Mouse (Mus musculus): ENCODE data around the gene Sclt1. TPM values are rescaled to one million over a fixed set of nuclear protein-coding genes. Genes with fewer than 3 reads are reported as not detected.
"Not testable (repeated sequence)": the region's sequence is repeated elsewhere in the genome, so short reads cannot be mapped to it uniquely, and the experiment has no call there.

The Sclt1 gene
- polyA plus RNA-seq, 1 experiment = 2.1 TPM

- H3ac ChIP-seq (ENCODE audit: control insufficient read depth, insufficient read length, low read depth) = no peak overlapping the region
- H3K36me3 ChIP-seq (ENCODE audit: control insufficient read depth, insufficient read depth) = peaks cover 2% of the 10 kb centered on the region
- no peaks in the 10 kb centered on the region for H3K27me3 ChIP-seq (ENCODE audit: control insufficient read depth, insufficient read depth, insufficient read length)
- no peak overlapping the region for H3K4me3 ChIP-seq (ENCODE audit: insufficient read depth, poor library complexity, severe bottlenecking)
- H3K79me2 ChIP-seq (ENCODE audit: control insufficient read depth, insufficient read depth) = no peaks in the 10 kb centered on the region
- no peaks in the 10 kb centered on the region for H3K79me3 ChIP-seq (ENCODE audit: low read depth)
- TF ChIP-seq MAX (IDR thresholded peaks at IDR 0.05) (no peak), MYOD1 (IDR thresholded peaks at IDR 0.05; ENCODE audit: control insufficient read depth, insufficient read length, low read depth) (no peak), CTCF (IDR thresholded peaks at IDR 0.05; ENCODE audit: control insufficient read depth, insufficient read depth, insufficient read length) (no peak), MYOG (IDR thresholded peaks at IDR 0.05; ENCODE audit: control insufficient read depth, extremely low read depth, insufficient read length) (no peak), FOSL1 (IDR thresholded peaks at IDR 0.05; ENCODE audit: insufficient read depth, low read length, poor library complexity, severe bottlenecking) (no peak), USF1 (IDR thresholded peaks at IDR 0.05; ENCODE audit: low read depth) (no peak), CEBPB (IDR thresholded peaks at IDR 0.05; ENCODE audit: low read depth) (no peak)
Measured at GRCm38 (mm10) chr3:41695681-41696080, 46.6 kb downstream of the Sclt1 start.

- no peaks in the 10 kb centered on the region for H3K79me2 ChIP-seq (ENCODE audit: control insufficient read depth, insufficient read depth)
- no peaks in the 10 kb centered on the region for H3K27me3 ChIP-seq (ENCODE audit: control insufficient read depth, insufficient read depth, insufficient read length)
- H3ac ChIP-seq (ENCODE audit: control insufficient read depth, insufficient read length, low read depth) = no peak overlapping the region
- no peaks in the 10 kb centered on the region for H3K79me3 ChIP-seq (ENCODE audit: low read depth)
- TF ChIP-seq MAX (IDR thresholded peaks at IDR 0.05) = no peak
- TF ChIP-seq CTCF (IDR thresholded peaks at IDR 0.05; ENCODE audit: control insufficient read depth, insufficient read depth, insufficient read length) = no peak
- TF ChIP-seq USF1 (IDR thresholded peaks at IDR 0.05; ENCODE audit: low read depth) = no peak
- no peak for TF ChIP-seq CEBPB (IDR thresholded peaks at IDR 0.05; ENCODE audit: low read depth)
- TF ChIP-seq MYOD1 (IDR thresholded peaks at IDR 0.05; ENCODE audit: control insufficient read depth, insufficient read length, low read depth) = no peak
- TF ChIP-seq MYOG (IDR thresholded peaks at IDR 0.05; ENCODE audit: control insufficient read depth, extremely low read depth, insufficient read length) = no peak
- no peak for TF ChIP-seq FOSL1 (IDR thresholded peaks at IDR 0.05; ENCODE audit: insufficient read depth, low read length, poor library complexity, severe bottlenecking)
- peaks cover 2% of the 10 kb centered on the region for H3K36me3 ChIP-seq (ENCODE audit: control insufficient read depth, insufficient read depth)
- H3K4me3 ChIP-seq (ENCODE audit: insufficient read depth, poor library complexity, severe bottlenecking) = no peak overlapping the region
Measured at GRCm38 (mm10) chr3:41692440-41693142, 49.7 kb downstream of the Sclt1 start.

GRCm38 (mm10) chr3:41690114-41690640, 52.1 kb downstream of the Sclt1 start:
- not testable (repeated sequence) for H3K4me3 ChIP-seq (ENCODE audit: insufficient read depth, poor library complexity, severe bottlenecking); H3K79me2 ChIP-seq (ENCODE audit: control insufficient read depth, insufficient read depth)

GRCm38 (mm10) chr3:41686396-41686795, 55.9 kb downstream of the Sclt1 start:
- H3K36me3 ChIP-seq (ENCODE audit: control insufficient read depth, insufficient read depth) = no peaks in the 10 kb centered on the region
- no peaks in the 10 kb centered on the region for H3K79me2 ChIP-seq (ENCODE audit: control insufficient read depth, insufficient read depth)
- TF ChIP-seq CTCF (IDR thresholded peaks at IDR 0.05; ENCODE audit: control insufficient read depth, insufficient read depth, insufficient read length) (no peak), MYOG (IDR thresholded peaks at IDR 0.05; ENCODE audit: control insufficient read depth, extremely low read depth, insufficient read length) (no peak), USF1 (IDR thresholded peaks at IDR 0.05; ENCODE audit: low read depth) (no peak), MYOD1 (IDR thresholded peaks at IDR 0.05; ENCODE audit: control insufficient read depth, insufficient read length, low read depth) (no peak), FOSL1 (IDR thresholded peaks at IDR 0.05; ENCODE audit: insufficient read depth, low read length, poor library complexity, severe bottlenecking) (no peak), MAX (IDR thresholded peaks at IDR 0.05) (no peak), CEBPB (IDR thresholded peaks at IDR 0.05; ENCODE audit: low read depth) (no peak)
- H3K79me3 ChIP-seq (ENCODE audit: low read depth) = no peaks in the 10 kb centered on the region
- H3ac ChIP-seq (ENCODE audit: control insufficient read depth, insufficient read length, low read depth) = no peak overlapping the region
- H3K4me3 ChIP-seq (ENCODE audit: insufficient read depth, poor library complexity, severe bottlenecking) = no peak overlapping the region
- H3K27me3 ChIP-seq (ENCODE audit: control insufficient read depth, insufficient read depth, insufficient read length) = no peaks in the 10 kb centered on the region

More at GRCm38 (mm10) chr3:41690114-41690640, 52.1 kb downstream of the Sclt1 start:
- H3K79me3 ChIP-seq (ENCODE audit: low read depth); H3K36me3 ChIP-seq (ENCODE audit: control insufficient read depth, insufficient read depth); H3ac ChIP-seq (ENCODE audit: control insufficient read depth, insufficient read length, low read depth); H3K27me3 ChIP-seq (ENCODE audit: control insufficient read depth, insufficient read depth, insufficient read length): not testable (repeated sequence)

GRCm38 (mm10) chr3:41682084-41682483, 60.2 kb downstream of the Sclt1 start:
- no peaks in the 10 kb centered on the region for H3K79me3 ChIP-seq (ENCODE audit: low read depth)
- no peak for TF ChIP-seq CEBPB (IDR thresholded peaks at IDR 0.05; ENCODE audit: low read depth)
- TF ChIP-seq MAX (IDR thresholded peaks at IDR 0.05) = no peak
- TF ChIP-seq MYOG (IDR thresholded peaks at IDR 0.05; ENCODE audit: control insufficient read depth, extremely low read depth, insufficient read length) = no peak
- no peak for TF ChIP-seq CTCF (IDR thresholded peaks at IDR 0.05; ENCODE audit: control insufficient read depth, insufficient read depth, insufficient read length)
- TF ChIP-seq FOSL1 (IDR thresholded peaks at IDR 0.05; ENCODE audit: insufficient read depth, low read length, poor library complexity, severe bottlenecking) = no peak
- no peak for TF ChIP-seq MYOD1 (IDR thresholded peaks at IDR 0.05; ENCODE audit: control insufficient read depth, insufficient read length, low read depth)
- TF ChIP-seq USF1 (IDR thresholded peaks at IDR 0.05; ENCODE audit: low read depth) = no peak
- no peak overlapping the region for H3ac ChIP-seq (ENCODE audit: control insufficient read depth, insufficient read length, low read depth)
- H3K36me3 ChIP-seq (ENCODE audit: control insufficient read depth, insufficient read depth) = no peaks in the 10 kb centered on the region
- H3K4me3 ChIP-seq (ENCODE audit: insufficient read depth, poor library complexity, severe bottlenecking) = no peak overlapping the region
- no peaks in the 10 kb centered on the region for H3K79me2 ChIP-seq (ENCODE audit: control insufficient read depth, insufficient read depth)
- no peaks in the 10 kb centered on the region for H3K27me3 ChIP-seq (ENCODE audit: control insufficient read depth, insufficient read depth, insufficient read length)

GRCm38 (mm10) chr3:41676648-41677047, 65.7 kb downstream of the Sclt1 start:
- TF ChIP-seq MAX (IDR thresholded peaks at IDR 0.05) (no peak), FOSL1 (IDR thresholded peaks at IDR 0.05; ENCODE audit: insufficient read depth, low read length, poor library complexity, severe bottlenecking) (no peak), CTCF (IDR thresholded peaks at IDR 0.05; ENCODE audit: control insufficient read depth, insufficient read depth, insufficient read length) (no peak), MYOG (IDR thresholded peaks at IDR 0.05; ENCODE audit: control insufficient read depth, extremely low read depth, insufficient read length) (no peak), USF1 (IDR thresholded peaks at IDR 0.05; ENCODE audit: low read depth) (no peak), MYOD1 (IDR thresholded peaks at IDR 0.05; ENCODE audit: control insufficient read depth, insufficient read length, low read depth) (no peak), CEBPB (IDR thresholded peaks at IDR 0.05; ENCODE audit: low read depth) (no peak)
- Histone ChIP-seq H3K36me3 (ENCODE audit: control insufficient read depth, insufficient read depth) (no peaks in the 10 kb centered on the region), H3K27me3 (ENCODE audit: control insufficient read depth, insufficient read depth, insufficient read length) (no peaks in the 10 kb centered on the region), H3K4me3 (ENCODE audit: insufficient read depth, poor library complexity, severe bottlenecking) (no peak overlapping the region), H3ac (ENCODE audit: control insufficient read depth, insufficient read length, low read depth) (no peak overlapping the region), H3K79me2 (ENCODE audit: control insufficient read depth, insufficient read depth) (no peaks in the 10 kb centered on the region), H3K79me3 (ENCODE audit: low read depth) (no peaks in the 10 kb centered on the region)
